Mouse (Mus musculus) bone marrow macrophage, adult 2 months (primary cell): ENCODE measurements around the gene Adarb2.

ENCODE experiments used
- CTCF ChIP-seq: IDR thresholded peaks from 2 replicates; pipeline ENCODE4 v1.5.1; 2012; ENCODE audit warnings: low read depth, mild to moderate bottlenecking, low read length, moderate library complexity
- POLR2A ChIP-seq: IDR thresholded peaks from 2 replicates; pipeline ENCODE4 v1.6.1; 2012; ENCODE audit warnings: mild to moderate bottlenecking, low read depth, low read length, borderline replicate concordance

- TF ChIP-seq CTCF: no peak
- no peak for TF ChIP-seq POLR2A
Observed at GRCm38 (mm10) chr13:8511069-8511817, 308.6 kb downstream of the Adarb2 start.
